In genomic region chr9:66124111-66124531, GRCm38 (mm10) we compare ENCODE assay signal across 8 mouse cellular contexts. TPM values are rescaled to one million over a fixed set of nuclear protein-coding genes. Genes with fewer than 3 reads are reported as not detected.
DNase-seq lines count a peak whose midpoint lies in the region; ATAC-seq lines count a peak whose summit lies in the region.

No protein-coding gene starts in this region.

- H3K9ac ChIP-seq in intestine, embryonic 15.5 days: peak overlapping the region; percentile 81

- DNase-seq in kidney, adult 8-10 months: peak; percentile 30 to 31
- DNase-seq in kidney, postnatal 10 days: no peak
- peak; percentile 48 for DNase-seq in MN1 (ENCODE audit: low spot score)
- peak; percentile 18 for DNase-seq in lung, postnatal 14 days
- DNase-seq in testis, postnatal 10 days (ENCODE audit: low spot score): peak; percentile 42
- no peak for DNase-seq in frontal cortex, postnatal 10 days (ENCODE audit: low spot score in 2 of 2)

- H3K4me1 ChIP-seq in intestine, embryonic 15.5 days (replicated peaks): peaks cover 9% of the 10 kb centered on the region

- H3K27me3 ChIP-seq in intestine, embryonic 15.5 days (replicated peaks): no peaks in the 10 kb centered on the region

- peak overlapping the region; percentile 92 for H3K27ac ChIP-seq in intestine, embryonic 15.5 days

- peak; percentile 43 for ATAC-seq in erythroblast, adult 5-6 weeks (replicated peaks; ENCODE audit: low FRiP score, poor library complexity, severe bottlenecking)
- peak; percentile 54 for ATAC-seq in intestine, embryonic 15.5 days

- peak overlapping the region; percentile 71 for H3K4me3 ChIP-seq in intestine, embryonic 15.5 days (replicated peaks)

- no peaks in the 10 kb centered on the region for H3K9me3 ChIP-seq in intestine, embryonic 15.5 days

- WGBS in intestine, embryonic 15.5 days: under 1% methylated on average over 12 of the region's 12 CpGs

- peak overlapping the region; percentile 66 for H3K4me2 ChIP-seq in intestine, embryonic 15.5 days (replicated peaks)

- H3K36me3 ChIP-seq in intestine, embryonic 15.5 days: no peaks in the 10 kb centered on the region

RNA-seq across cellular contexts. Expression of gene Snx1, which starts 2.3 kb away (rescaled TPM):
- total RNA-seq in erythroblast, adult 5-6 weeks (2015; ENCODE audit: low replicate concordance): 11.1 and 33.4 TPM in 2 replicates
- total RNA-seq in erythroblast, adult 5-6 weeks (2017; ENCODE audit: low replicate concordance): 44.0 and 54.1 TPM in 2 replicates
- polyA plus RNA-seq in intestine, embryonic 15.5 days (2015; fragmentation: Nextera tagmentation; extraction: Ambion mirVana): 137 and 144 TPM in 2 replicates

RNA-seq across cellular contexts. Expression of gene Ciao2a, which starts 2.3 kb away (rescaled TPM):
- total RNA-seq in erythroblast, adult 5-6 weeks (2015; ENCODE audit: low replicate concordance): 71.7 and 81.5 TPM in 2 replicates
- 37.1 and 66.1 TPM in 2 replicates for total RNA-seq in erythroblast, adult 5-6 weeks (2017; ENCODE audit: low replicate concordance)
- 215 and 218 TPM in 2 replicates for polyA plus RNA-seq in intestine, embryonic 15.5 days (2015; fragmentation: Nextera tagmentation; extraction: Ambion mirVana)

RNA-seq across cellular contexts. Expression of gene Dapk2, which starts 33.9 kb away (rescaled TPM):
- total RNA-seq in erythroblast, adult 5-6 weeks (2015; ENCODE audit: low replicate concordance): 157 and 171 TPM in 2 replicates
- total RNA-seq in erythroblast, adult 5-6 weeks (2017; ENCODE audit: low replicate concordance): 252 and 316 TPM in 2 replicates
- 6.0 and 7.2 TPM in 2 replicates for polyA plus RNA-seq in intestine, embryonic 15.5 days (2015; fragmentation: Nextera tagmentation; extraction: Ambion mirVana)

RNA-seq across cellular contexts. Expression of gene Snx22, which starts 54.6 kb away (rescaled TPM):
- total RNA-seq in erythroblast, adult 5-6 weeks (2015; ENCODE audit: low replicate concordance): 35.7 and 39.1 TPM in 2 replicates
- total RNA-seq in erythroblast, adult 5-6 weeks (2017; ENCODE audit: low replicate concordance): 58.5 and 59.1 TPM in 2 replicates
- polyA plus RNA-seq in intestine, embryonic 15.5 days (2015; fragmentation: Nextera tagmentation; extraction: Ambion mirVana): 1.1 and 1.4 TPM in 2 replicates

Comparison
In these comparisons a context has a peak if more than half of its experiments do, and no peak if none do; other contexts are left out.
1. DNase-seq: peak in kidney, adult 8-10 months (2 of 2), MN1 (single experiment), lung, postnatal 14 days (single experiment) and testis, postnatal 10 days (single experiment); none in kidney, postnatal 10 days (single experiment) and frontal cortex, postnatal 10 days (0 of 2).